Mouse (Mus musculus) bone marrow macrophage, adult 2 months (primary cell): Measurements from ENCODE around the gene Klhl40.

ENCODE experiments used
- CTCF ChIP-seq: IDR thresholded peaks from 2 replicates; pipeline ENCODE4 v1.5.1; 2012; ENCODE audit warnings: low read depth, mild to moderate bottlenecking, low read length, moderate library complexity
- POLR2A ChIP-seq: IDR thresholded peaks from 2 replicates; pipeline ENCODE4 v1.6.1; 2012; ENCODE audit warnings: mild to moderate bottlenecking, low read depth, low read length, borderline replicate concordance

DNA sequence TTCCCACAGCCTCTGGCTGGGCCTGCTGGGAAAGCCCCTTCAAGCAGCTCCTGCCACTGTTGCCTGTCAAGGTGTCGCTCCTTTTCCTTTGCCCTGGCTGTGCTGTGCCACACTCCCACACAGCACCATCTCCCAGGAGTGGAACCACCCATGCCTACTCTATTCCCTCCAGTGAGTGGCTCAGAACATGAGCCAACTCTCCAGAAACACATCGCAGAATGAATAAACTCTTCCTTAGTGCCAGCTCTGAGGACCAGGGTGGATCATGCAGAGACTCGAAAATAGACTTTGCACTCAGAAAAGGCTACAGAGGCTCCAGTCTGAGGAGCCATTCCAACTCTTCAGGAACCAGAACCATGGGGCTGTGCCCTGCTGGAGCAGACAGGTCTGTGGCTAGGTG is 48.9 kb downstream of the Klhl40 start:
- TF ChIP-seq CTCF = no peak
- TF ChIP-seq POLR2A = no peak
